Mouse (Mus musculus) bone marrow macrophage, adult 2 months (primary cell): ENCODE measurements at regions not wholly inside any gene's neighbourhood (a gene's known extent, or its start where the extent isn't known, plus 50 kb on each side); places are given as distances from the start of the nearest gene placed in this dataset.

Source experiments
- H3K27ac ChIP-seq: 2 replicates; pipeline ENCODE4 v1.5.1; 2012; ENCODE audit warnings: low read depth, low read length; ENCODE audit not compliant: insufficient read depth
- H3K4me1 ChIP-seq: 2 replicates; pipeline ENCODE4 v1.6.1; 2012; ENCODE audit warnings: low read length; ENCODE audit not compliant: control insufficient read depth, insufficient read depth
- H3K4me3 ChIP-seq: 2 replicates; pipeline ENCODE4 v1.5.1; 2012; ENCODE audit warnings: mild to moderate bottlenecking, low read length, moderate library complexity; ENCODE audit not compliant: insufficient read depth
- CTCF ChIP-seq: IDR thresholded peaks from 2 replicates; pipeline ENCODE4 v1.5.1; 2012; ENCODE audit warnings: low read depth, mild to moderate bottlenecking, low read length, moderate library complexity
- POLR2A ChIP-seq: IDR thresholded peaks from 2 replicates; pipeline ENCODE4 v1.6.1; 2012; ENCODE audit warnings: mild to moderate bottlenecking, low read depth, low read length, borderline replicate concordance

GRCm38 (mm10) chr3:149102846-149103245 is 112.5 kb upstream of the Adgrl2 start:
- Histone ChIP-seq H3K4me1 (peaks cover 8% of the 10 kb centered on the region), H3K27ac (no peak overlapping the region), H3K4me3 (no peak overlapping the region)
- TF ChIP-seq POLR2A (no peak), CTCF (no peak)

- no peak for TF ChIP-seq CTCF
- no peak for TF ChIP-seq POLR2A
- no peak overlapping the region for H3K4me3 ChIP-seq
- H3K27ac ChIP-seq: no peak overlapping the region
- H3K4me1 ChIP-seq: peaks cover 8% of the 10 kb centered on the region
Measured at GRCm38 (mm10) chr3:149101785-149102184, 111.4 kb upstream of the Adgrl2 start.

GRCm38 (mm10) chr3:149098764-149099163 is 108.4 kb upstream of the Adgrl2 start:
- H3K4me3 ChIP-seq: no peak overlapping the region
- peaks cover 8% of the 10 kb centered on the region for H3K4me1 ChIP-seq
- no peak for TF ChIP-seq CTCF
- no peak for TF ChIP-seq POLR2A
- no peak overlapping the region for H3K27ac ChIP-seq

GRCm38 (mm10) chr3:149097026-149097425 is 106.7 kb upstream of the Adgrl2 start:
- no peak overlapping the region for H3K4me3 ChIP-seq
- no peak for TF ChIP-seq POLR2A
- TF ChIP-seq CTCF: no peak
- H3K27ac ChIP-seq: no peak overlapping the region
- peaks cover 8% of the 10 kb centered on the region for H3K4me1 ChIP-seq

- TF ChIP-seq POLR2A: no peak
- no peak for TF ChIP-seq CTCF
- no peak overlapping the region for H3K4me3 ChIP-seq
- no peak overlapping the region for H3K27ac ChIP-seq
- H3K4me1 ChIP-seq: peaks cover 7% of the 10 kb centered on the region
Measured at GRCm38 (mm10) chr3:149092649-149093048, 102.3 kb upstream of the Adgrl2 start.

GRCm38 (mm10) chr3:149090103-149090502 is 99.7 kb upstream of the Adgrl2 start:
- TF ChIP-seq CTCF (no peak), POLR2A (no peak)
- no peak overlapping the region for H3K27ac ChIP-seq
- peaks cover 27% of the 10 kb centered on the region for H3K4me1 ChIP-seq
- no peak overlapping the region for H3K4me3 ChIP-seq

- H3K4me1 ChIP-seq: peaks cover 38% of the 10 kb centered on the region
- H3K4me3 ChIP-seq: peak overlapping the region; percentile 40
- no peak overlapping the region for H3K27ac ChIP-seq
- TF ChIP-seq CTCF: no peak
- no peak for TF ChIP-seq POLR2A
Measured at GRCm38 (mm10) chr3:149088621-149089128, 98.3 kb upstream of the Adgrl2 start.

GRCm38 (mm10) chr3:149087488-149087887 is 97.1 kb upstream of the Adgrl2 start:
- TF ChIP-seq POLR2A (no peak), CTCF (no peak)
- no peak overlapping the region for H3K4me3 ChIP-seq
- peaks cover 38% of the 10 kb centered on the region for H3K4me1 ChIP-seq
- no peak overlapping the region for H3K27ac ChIP-seq

- TF ChIP-seq POLR2A (no peak), CTCF (no peak)
- H3K4me1 ChIP-seq: peaks cover 38% of the 10 kb centered on the region
- no peak overlapping the region for H3K4me3 ChIP-seq
- peak overlapping the region; percentile 35 for H3K27ac ChIP-seq
Measured at GRCm38 (mm10) chr3:149086704-149087103, 96.3 kb upstream of the Adgrl2 start.

- TF ChIP-seq CTCF: no peak
- no peak for TF ChIP-seq POLR2A
- Histone ChIP-seq H3K4me3 (no peak overlapping the region), H3K27ac (peak overlapping the region; percentile 88), H3K4me1 (peaks cover 38% of the 10 kb centered on the region)
Measured at GRCm38 (mm10) chr3:149086086-149086485, 95.7 kb upstream of the Adgrl2 start.
